Mouse (Mus musculus): ENCODE measurements at regions not wholly inside any gene's neighbourhood (a gene's known extent, or its start where the extent isn't known, plus 50 kb on each side); places are given as distances from the start of the nearest gene placed in this dataset.

DNA sequence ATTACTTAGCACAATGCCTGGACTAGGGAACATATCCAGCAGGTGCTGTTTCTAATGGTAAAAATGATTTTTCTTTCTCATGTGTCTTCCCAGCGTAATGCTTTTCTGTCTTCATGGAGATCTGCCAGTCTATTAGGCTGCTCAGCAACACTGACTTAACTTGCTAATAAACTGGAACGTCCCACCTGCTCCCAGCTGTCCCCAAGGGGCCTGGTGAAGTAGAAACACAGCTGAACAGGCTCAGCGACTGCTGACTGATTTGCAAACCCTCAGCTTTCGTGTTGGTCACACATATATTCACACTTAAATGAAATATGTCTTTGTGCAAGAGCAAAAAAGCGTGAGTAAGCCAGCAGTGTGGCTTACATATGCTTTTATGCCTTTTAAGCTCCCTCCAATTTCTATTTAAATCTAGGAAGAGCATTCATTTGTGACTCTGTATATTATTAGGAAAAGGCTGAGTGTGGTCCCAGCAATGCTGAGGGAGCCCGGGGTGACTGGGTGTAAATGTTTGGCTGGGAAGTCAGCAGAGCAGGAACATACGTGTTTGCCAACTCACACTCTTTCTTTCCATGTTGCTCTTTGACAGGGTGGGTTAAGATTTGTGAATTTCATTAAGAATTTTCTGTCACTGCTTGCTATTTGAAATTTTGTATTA, 146.7 kb upstream of the Rgmb start:
- DNase-seq: no peak

DNA sequence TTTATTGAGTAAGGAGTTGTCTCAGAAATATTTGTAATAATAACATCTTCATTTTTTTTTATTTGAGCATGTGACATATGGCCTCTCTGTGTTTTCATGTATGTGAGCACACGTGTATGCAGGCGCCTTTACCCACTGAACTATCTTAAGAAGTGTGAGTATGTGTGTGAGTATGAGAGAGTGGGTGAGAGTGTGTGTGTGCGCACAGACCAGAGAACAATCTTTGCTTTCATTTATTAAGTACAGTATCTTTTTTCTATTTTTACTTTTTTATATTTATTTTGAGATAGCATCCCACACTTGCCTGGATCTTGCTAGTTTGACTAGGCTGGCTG, 140.5 kb upstream of the Rgmb start:
- DNase-seq: no peak

DNA sequence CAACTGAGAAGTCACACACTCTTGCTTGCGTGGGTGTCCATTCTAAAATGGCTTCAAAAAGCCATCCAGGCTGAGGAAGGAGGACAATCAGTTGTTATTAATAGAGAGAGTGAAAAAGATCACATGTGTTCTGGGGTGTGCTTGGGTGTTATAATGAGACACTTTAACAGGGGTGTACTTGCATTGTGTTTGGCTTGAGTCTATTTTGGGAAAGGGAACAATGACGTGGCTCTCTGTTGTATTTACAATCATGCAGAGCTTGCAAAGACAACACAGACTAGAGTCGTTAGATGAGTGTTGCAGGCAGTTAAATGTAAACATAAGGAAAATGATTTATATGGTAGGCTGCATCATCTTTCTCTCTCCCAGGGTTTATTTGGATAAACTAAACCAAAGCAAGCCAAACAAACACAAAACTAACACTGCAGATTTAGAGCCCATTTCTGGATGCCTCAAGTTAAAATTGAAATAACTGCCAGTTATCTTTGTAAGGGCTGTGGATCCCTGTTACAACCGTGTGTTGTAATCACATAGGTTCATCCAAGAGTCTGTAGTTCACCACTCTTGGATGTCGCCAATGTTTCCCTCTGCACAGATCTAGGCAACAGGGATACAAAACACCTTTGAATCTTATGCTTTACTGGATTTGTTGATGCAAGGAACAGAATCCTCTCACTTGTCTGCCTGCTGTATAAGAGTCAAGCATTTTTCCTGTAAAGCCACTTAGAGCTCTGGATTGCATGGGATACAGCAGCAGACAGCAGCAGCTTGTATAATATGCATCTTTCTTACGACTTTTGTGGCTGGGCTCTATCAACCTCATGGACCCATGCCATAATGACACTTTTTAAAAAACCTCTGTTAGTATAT, 139.9 kb upstream of the Rgmb start:
- no peak for DNase-seq

DNA sequence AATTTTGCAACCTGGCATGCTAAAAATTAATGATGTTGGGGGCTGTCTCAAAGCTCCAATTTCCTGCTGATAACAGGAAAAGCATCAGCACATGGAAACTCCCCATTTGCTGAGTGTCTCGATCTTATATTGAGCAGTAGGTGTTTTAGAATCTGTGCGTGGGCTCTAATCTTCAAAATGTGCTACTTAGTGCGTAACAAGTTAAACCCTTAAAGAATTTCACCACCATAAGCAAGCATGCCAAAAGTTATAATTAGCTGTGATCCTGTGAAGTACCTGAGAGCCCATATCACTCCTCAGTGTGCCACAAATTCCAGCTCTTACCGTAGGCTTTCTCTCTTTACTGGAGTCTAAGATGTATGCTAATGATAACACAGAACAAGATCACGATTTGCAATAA, 137.5 kb upstream of the Rgmb start:
- no peak for DNase-seq

DNA sequence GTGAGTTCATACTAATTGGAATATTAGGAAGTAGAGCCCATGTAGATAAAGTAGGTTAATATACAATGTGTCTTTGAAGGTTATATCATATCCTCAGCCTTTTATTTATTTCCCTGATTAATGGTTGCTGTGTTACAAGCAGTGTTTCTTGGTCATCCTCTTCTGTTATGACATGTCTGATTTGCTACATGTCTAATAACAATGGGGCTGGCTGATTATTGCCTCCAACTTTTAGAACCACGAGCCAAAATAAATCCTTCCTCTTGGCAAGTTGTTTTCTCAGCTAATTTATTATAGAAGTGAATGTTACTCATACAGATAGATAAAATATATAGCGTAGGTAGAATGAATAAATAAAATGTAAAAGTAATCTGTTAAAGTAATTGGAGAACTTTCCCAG, 124.8 kb upstream of the Rgmb start:
- no peak for DNase-seq

DNA sequence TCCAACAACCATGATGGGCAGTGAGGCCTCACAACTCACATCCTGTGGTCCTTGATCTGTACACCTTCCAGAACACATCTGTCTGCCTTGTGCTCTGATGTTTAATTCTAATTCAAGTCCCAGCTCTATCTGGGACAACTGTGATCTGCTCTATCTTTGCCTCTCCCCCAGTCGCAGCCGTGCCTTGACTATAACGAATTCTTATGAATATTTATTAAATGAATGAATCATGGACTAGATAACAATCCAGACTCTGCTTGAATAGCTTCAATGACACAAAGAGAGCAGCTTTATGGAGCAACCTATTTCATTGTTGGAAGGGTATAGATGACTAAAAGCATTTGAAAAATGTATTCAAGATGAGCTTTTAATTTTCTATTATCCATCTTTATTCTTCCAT, 120.8 kb upstream of the Rgmb start:
- no peak for DNase-seq

DNA sequence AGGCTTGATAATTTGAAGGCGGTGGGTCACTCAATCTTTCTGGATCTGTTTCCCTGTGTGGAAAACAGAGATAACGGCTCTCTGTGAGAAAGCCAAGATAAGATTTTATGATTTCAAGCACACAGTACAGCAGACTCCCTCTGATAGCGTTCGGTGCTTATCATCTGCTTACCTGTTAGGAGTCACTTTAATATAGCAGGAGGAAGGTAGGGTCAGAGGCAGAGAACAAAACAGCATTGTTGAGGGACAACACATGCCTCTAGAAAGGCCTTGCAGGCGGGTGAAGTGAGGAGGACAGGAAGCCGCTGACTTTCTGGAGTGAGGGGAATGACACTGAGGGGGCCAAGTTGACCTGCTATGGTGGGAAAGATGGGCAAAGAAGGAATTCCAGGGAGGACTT, 118.9 kb upstream of the Rgmb start:
- no peak for DNase-seq

DNA sequence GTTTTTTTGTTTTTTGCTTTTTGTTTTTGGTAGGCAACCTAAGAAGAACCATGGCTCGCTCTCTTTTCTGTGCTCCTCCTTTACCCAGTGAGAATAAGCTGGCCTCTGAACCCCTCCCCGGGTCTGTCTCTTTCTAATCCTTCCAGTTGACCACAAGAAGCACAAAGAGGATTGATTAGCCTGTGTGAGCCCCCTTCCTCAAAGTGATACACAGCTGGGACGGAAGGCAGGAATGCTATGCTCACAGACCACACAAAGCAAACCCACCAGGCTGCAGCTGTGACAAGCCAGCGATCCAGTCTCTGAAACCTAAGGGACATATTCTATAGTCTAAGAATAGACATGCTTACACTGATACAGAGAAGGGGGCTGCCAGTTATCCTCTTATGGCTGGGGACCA, 111.5 kb upstream of the Rgmb start:
- DNase-seq: no peak

DNA sequence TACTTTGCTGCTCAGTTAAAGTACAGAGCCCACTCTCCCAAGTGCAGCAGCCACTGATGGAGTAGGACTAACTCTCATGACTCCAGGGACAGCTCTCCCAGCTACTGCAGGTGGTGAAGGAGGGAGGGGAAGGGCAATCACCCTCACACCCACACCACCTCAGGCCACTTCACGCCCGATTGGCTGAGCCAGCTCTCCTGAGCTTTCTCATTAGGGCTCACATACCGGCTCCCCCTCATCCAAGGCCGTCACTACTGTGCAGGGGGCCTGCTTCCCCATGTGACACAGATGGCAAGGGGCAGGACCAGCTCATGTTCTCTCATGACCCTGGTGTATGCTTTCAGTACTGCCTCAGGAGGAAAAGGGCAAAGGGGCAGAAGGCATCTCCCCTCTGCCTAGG, 87.8 kb upstream of the Rgmb start:
- no peak for DNase-seq

DNA sequence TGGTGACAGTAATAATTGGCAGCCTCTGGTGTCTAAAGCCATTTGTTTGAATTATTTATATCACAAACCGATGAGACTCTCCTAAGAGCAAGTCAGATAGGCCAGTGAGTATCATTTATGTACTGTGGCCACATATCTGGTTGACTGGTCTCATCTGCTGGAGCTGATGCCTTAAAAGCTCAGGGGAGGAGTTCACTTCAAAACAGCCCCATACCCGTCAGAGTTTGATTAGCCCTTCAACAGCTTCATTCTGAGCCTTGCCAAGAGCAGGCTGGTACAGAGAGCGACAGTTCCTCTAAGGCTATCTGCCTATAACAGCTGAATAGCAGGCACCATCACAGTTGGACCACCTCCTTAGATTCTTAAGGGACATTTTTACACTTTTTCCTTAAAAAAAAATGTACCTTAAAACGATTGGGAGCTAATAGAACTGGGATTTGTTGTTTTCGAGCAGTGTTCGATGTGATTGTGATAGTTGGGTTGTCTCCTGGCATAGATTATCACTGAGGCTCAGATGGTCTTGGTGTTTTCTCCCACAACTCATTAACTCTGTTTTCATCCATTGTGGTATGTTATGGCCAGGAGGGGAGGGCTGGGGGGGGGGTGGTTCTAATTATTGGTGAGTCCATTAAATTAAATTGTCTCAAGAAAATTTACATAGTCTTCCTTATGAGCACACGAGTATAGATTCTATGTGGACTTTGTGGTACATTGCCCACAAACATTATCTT, 68.0 kb upstream of the Rgmb start:
- no peak for DNase-seq

DNA sequence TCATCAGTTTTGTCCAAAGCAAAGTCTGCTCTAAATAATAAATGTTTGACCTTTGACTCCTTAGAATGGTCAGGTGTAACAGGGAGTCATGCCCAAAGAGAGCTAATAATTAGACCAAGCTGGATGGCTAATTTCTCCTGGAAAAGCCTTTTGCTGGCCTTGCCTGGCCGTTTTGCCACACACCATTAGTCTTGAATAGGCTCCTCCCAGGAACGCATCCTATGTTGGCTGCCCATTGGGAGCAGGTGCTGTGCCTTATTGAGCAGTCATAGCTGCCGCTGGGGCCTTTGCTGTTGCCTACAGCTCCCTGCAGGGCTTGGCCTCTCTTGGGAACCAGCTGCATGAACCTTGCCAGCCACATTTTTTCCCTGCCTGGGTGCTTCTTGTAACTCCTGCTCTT, 65.1 kb upstream of the Rgmb start:
- no peak for DNase-seq

DNA sequence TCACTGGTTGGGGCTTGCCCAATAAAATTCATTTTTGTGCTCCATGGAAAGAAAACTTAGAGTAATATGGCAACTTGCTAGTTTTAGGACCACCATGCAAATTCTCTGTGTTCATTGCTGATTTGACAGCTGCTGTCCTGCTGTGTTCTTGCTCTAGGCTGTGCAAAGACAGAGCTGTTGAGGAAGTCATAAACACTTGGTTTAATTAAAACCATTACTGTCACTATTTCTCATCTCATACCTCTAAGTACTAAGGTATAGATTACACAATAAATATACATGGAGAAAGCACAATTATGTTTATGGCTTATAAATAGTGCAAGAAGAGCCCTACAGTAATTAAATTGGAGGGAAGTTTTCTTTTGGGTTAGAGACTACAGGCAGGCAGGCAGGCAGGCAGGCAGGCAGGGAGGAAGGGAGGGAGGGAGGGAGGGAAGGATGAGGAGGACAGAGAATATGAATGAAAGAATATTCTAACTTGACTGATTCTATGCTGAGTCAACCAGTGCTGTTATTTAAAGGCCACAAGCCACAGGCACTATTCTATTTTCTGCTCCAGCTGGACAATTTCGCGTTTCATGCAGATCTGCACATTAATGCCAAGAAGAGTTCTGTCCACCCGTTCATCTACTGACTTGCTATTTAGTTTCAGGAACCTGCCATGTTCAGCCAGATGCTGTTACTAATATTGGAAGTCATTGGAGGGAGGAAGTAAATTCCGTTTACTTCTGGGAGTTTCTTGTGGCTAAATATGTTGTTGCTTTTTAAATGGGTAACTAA, 61.2 kb upstream of the Rgmb start:
- no peak for DNase-seq

DNA sequence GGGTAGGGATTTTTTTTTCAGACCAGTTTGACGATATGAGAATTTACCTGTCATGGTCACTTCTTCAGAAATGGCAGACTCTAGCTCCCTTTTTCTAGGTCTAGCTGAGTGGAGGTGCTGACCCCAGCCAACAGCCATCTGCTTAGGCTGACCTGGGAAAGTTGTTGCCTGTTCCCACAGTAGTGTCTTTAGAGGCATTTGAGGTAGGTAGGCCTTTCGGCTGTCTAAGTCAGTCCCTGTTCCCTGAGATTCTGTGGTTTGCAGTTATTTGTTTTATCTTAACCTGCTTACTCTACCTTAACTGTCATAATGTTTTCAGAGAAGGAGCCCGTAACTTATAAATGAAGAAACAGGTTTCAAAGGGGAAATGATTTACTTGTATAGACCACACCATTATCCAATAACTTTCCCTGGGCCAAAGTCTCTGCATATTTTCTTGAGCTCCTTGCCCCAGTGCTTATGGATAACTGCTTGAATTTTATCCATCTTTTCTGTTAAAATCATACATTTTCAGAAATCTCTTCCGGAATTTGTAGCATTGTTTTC, 59.8 kb upstream of the Rgmb start:
- no peak for DNase-seq

DNA sequence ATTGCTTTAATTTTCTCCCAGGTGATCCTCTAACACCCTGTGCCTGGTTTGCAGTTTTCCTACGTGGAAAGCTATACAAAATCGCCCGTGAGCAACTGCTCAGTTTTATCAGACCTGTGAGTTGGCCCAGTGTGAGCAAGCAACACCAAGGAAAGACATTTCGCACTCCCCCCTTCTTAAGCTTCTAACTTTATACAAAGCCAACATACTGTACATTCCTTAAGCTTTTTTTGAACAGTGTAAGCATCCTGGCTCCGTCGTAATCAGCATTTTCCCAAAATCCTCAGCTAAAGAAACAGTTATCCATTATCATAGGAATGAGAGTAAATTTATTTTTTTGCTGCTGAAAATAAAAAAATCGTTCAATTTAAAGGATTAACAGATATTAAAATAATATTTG, 52.0 kb upstream of the Rgmb start:
- no peak for DNase-seq

DNA sequence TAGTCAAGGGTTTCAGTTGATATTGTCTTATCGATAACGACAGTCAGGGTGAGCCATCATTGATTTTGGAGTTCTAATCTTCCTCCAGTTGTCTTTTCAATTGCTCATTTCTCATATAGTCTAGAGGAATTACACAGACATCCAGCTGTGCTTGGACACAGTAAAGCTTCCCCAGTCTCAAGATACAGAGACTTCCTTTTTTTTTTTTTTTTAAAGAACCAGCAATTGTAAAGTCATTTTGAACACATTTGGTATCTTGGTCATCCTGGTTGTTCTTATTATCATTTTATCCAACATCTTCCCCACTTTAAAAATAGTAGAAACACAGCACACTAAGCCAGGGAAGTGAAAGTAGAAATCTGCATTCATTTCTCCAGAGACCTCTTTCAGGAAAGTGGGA, 51.4 kb upstream of the Rgmb start:
- no peak for DNase-seq
